Mouse (Mus musculus) limb, embryonic 14.5 days (tissue): Measurements from ENCODE around the gene Ehmt2. TPM values are rescaled to one million over a fixed set of nuclear protein-coding genes. Genes with fewer than 3 reads are reported as not detected.

Source experiments
- ATAC-seq: fragments of 200-750 bp; cut with Nextera tagmentation; 2 replicates; pipeline ENCODE4 v1.8.0; 2017; ENCODE audit warnings: low read depth, moderate number of reproducible peaks, moderate TSS enrichment; ENCODE audit not compliant: low FRiP score
- DNase-seq: peaks from one replicate; pipeline ENCODE4 v3.0.0-alpha.2; 2015; ENCODE audit warnings: low spot score
- H3K27ac ChIP-seq: fragments of 300-500 bp; sonication (generic); replicated peaks from 2 replicates; pipeline ENCODE4 v1.5.1; 2014; ENCODE audit warnings: low read depth, mild to moderate bottlenecking, low read length, moderate library complexity, mixed read lengths
- H3K27me3 ChIP-seq: fragments of 300-500 bp; sonication (generic); 2 replicates; pipeline ENCODE4 v1.6.1; 2014; ENCODE audit warnings: low read length, mixed read lengths; ENCODE audit not compliant: control insufficient read depth, insufficient read depth
- H3K36me3 ChIP-seq: fragments of 300-500 bp; sonication (generic); 2 replicates; pipeline ENCODE4 v1.6.1; 2014; ENCODE audit warnings: mild to moderate bottlenecking, low read length, moderate library complexity, mixed read lengths; ENCODE audit not compliant: control insufficient read depth, insufficient read depth
- H3K4me1 ChIP-seq: fragments of 300-500 bp; sonication (generic); 2 replicates; pipeline ENCODE4 v1.6.1; 2014; ENCODE audit warnings: antibody characterized with exemption, low read length, mixed read lengths; ENCODE audit not compliant: control insufficient read depth, insufficient read depth
- H3K4me2 ChIP-seq: fragments of 300-500 bp; sonication (generic); replicated peaks from 2 replicates; pipeline ENCODE4 v1.6.1; 2014; ENCODE audit warnings: low read depth, mild to moderate bottlenecking, low read length, moderate library complexity; ENCODE audit not compliant: severe bottlenecking
- H3K4me3 ChIP-seq: fragments of 300-500 bp; sonication (generic); replicated peaks from 2 replicates; pipeline ENCODE4 v1.5.1; 2014; ENCODE audit warnings: low read length
- H3K9ac ChIP-seq: fragments of 300-500 bp; sonication (generic); 2 replicates; pipeline ENCODE4 v1.6.1; 2014; ENCODE audit warnings: mild to moderate bottlenecking, low read depth, low read length, moderate library complexity; ENCODE audit not compliant: severe bottlenecking
- H3K9me3 ChIP-seq: fragments of 300-500 bp; sonication (generic); 2 replicates; pipeline ENCODE4 v1.6.1; 2016; ENCODE audit warnings: low read length; ENCODE audit not compliant: control insufficient read depth
- POLR2A ChIP-seq: fragments of 200-500 bp; IDR thresholded peaks from 2 replicates; pipeline ENCODE4 v1.8.0; 2012; ENCODE audit warnings: inconsistent platforms, mild to moderate bottlenecking, moderate library complexity, borderline replicate concordance; ENCODE audit not compliant: insufficient read depth, insufficient read length; ENCODE audit errors: extremely low read depth
- WGBS: fragments of 180-500 bp; shearing (Covaris S2); extraction: QIAGEN DNeasy Blood & Tissue Kit; methylation state at CpG from one replicate; pipeline ENCODE4 v1.1.7; 2014; 5-methylcytosine and 5-hydroxymethylcytosine counted together
- microRNA-seq: library from miRNA; unstranded; fragments of <30 nt; microRNA quantifications from one replicate; pipeline ENCODE4, GENCODE M21; 2016
- polyA plus RNA-seq, 2 experiments: library from polyadenylated mRNA; depleted of rRNA in 1 of 2; stranded (reverse) in 1 of 2; unstranded in 1 of 2; fragments of >200 nt; fragmentation: Nextera tagmentation in 1 of 2; extraction: Ambion mirVana in 1 of 2; gene quantifications; 2 replicates each; pipeline versions ENCODE4 v1.2.1 to v1.2.3; 2012 to 2014

The Ehmt2 gene
- polyA plus RNA-seq, 2 experiments, result 72.8 to 232 TPM

GRCm38 (mm10) chr17:34959881-34960515 is 61.7 kb downstream of the Ehmt2 start:
- Histone ChIP-seq H3K9me3 (no peaks in the 10 kb centered on the region), H3K4me3 (peak overlapping the region; percentile 50), H3K27me3 (peaks cover 7% of the 10 kb centered on the region; the same call in 1 of the 2 replicates), H3K4me1 (no peaks in the 10 kb centered on the region; the same call in 1 of the 2 replicates), H3K36me3 (no peaks in the 10 kb centered on the region), H3K4me2 (peak overlapping the region; percentile 67), H3K9ac (peak overlapping the region; percentile 61), H3K27ac (peak overlapping the region; percentile 88)
- DNase-seq, result peak; percentile 55
- no peak for TF ChIP-seq POLR2A
- WGBS, result 15% methylated on average over 12 of the region's 12 CpGs
- no peak for ATAC-seq

GRCm38 (mm10) chr17:34960702-34961493 is 62.6 kb downstream of the Ehmt2 start:
- Histone ChIP-seq H3K9ac (no peak overlapping the region), H3K27ac (no peak overlapping the region), H3K4me3 (no peak overlapping the region), H3K4me2 (no peak overlapping the region), H3K36me3 (no peaks in the 10 kb centered on the region), H3K9me3 (no peaks in the 10 kb centered on the region), H3K27me3 (peaks cover 2% of the 10 kb centered on the region; the same call in 1 of the 2 replicates), H3K4me1 (no peaks in the 10 kb centered on the region; the same call in 1 of the 2 replicates)
- DNase-seq (peak; percentile 66), ATAC-seq (no peak)
- no peak for TF ChIP-seq POLR2A

- no peak for TF ChIP-seq POLR2A
- Histone ChIP-seq H3K4me1 (no peaks in the 10 kb centered on the region; the same call in 1 of the 2 replicates), H3K4me2 (no peak overlapping the region), H3K27ac (no peak overlapping the region), H3K27me3 (no peaks in the 10 kb centered on the region), H3K9ac (no peak overlapping the region), H3K4me3 (no peak overlapping the region), H3K36me3 (no peaks in the 10 kb centered on the region), H3K9me3 (no peaks in the 10 kb centered on the region)
- 23% methylated on average over 3 of the region's 3 CpGs for WGBS
- ATAC-seq (no peak), DNase-seq (no peak)
Observed at GRCm38 (mm10) chr17:34962125-34962524, 63.9 kb downstream of the Ehmt2 start.

- DNase-seq, result no peak
- Histone ChIP-seq H3K4me2 (no peak overlapping the region), H3K9me3 (no peaks in the 10 kb centered on the region), H3K4me3 (no peak overlapping the region), H3K27ac (no peak overlapping the region), H3K27me3 (no peaks in the 10 kb centered on the region), H3K36me3 (no peaks in the 10 kb centered on the region), H3K4me1 (no peaks in the 10 kb centered on the region; the same call in 1 of the 2 replicates), H3K9ac (no peak overlapping the region)
- 52% methylated on average over 1 of the region's 1 CpGs for WGBS
- TF ChIP-seq POLR2A, result no peak
- ATAC-seq, result no peak
Observed at GRCm38 (mm10) chr17:34962841-34963240, 64.6 kb downstream of the Ehmt2 start.

Small RNA genes lying within 50 kb of the gene (microRNA-seq; reads per million reads assigned to microRNA genes)
- gene Mir6972, result not detected

Other genes starting within 250 kb of the Ehmt2 start
Only the 30 nearest of the 37 such genes appear.
- 3.2 and 4.3 TPM in 2 replicates for gene C4b, start 154.6 kb upstream of the Ehmt2 start, polyA plus RNA-seq (2012; rRNA removed)
- gene C4b, start 154.6 kb upstream of the Ehmt2 start, polyA plus RNA-seq (2014; fragmentation: Nextera tagmentation; extraction: Ambion mirVana), result 0.53 and 1.3 TPM in 2 replicates
- 0.25 and 0.68 TPM in 2 replicates for gene Cyp21a1, start 93.9 kb upstream of the Ehmt2 start, polyA plus RNA-seq (2012; rRNA removed)
- gene Cyp21a1, start 93.9 kb upstream of the Ehmt2 start, polyA plus RNA-seq (2014; fragmentation: Nextera tagmentation; extraction: Ambion mirVana), result 0.17 and 0.33 TPM in 2 replicates
- gene Stk19, start 61.5 kb upstream of the Ehmt2 start, polyA plus RNA-seq (2012; rRNA removed), result 46.4 and 46.5 TPM in 2 replicates
- gene Stk19, start 61.5 kb upstream of the Ehmt2 start, polyA plus RNA-seq (2014; fragmentation: Nextera tagmentation; extraction: Ambion mirVana), result 23.9 and 26.8 TPM in 2 replicates
- gene Dxo, start 61.5 kb upstream of the Ehmt2 start, polyA plus RNA-seq (2012; rRNA removed), result 87.6 and 98.9 TPM in 2 replicates
- gene Dxo, start 61.5 kb upstream of the Ehmt2 start, polyA plus RNA-seq (2014; fragmentation: Nextera tagmentation; extraction: Ambion mirVana), result 52.6 and 59.9 TPM in 2 replicates
- gene Skiv2l, start 48.3 kb upstream of the Ehmt2 start, polyA plus RNA-seq (2012; rRNA removed), result 75.8 and 99.4 TPM in 2 replicates
- gene Skiv2l, start 48.3 kb upstream of the Ehmt2 start, polyA plus RNA-seq (2014; fragmentation: Nextera tagmentation; extraction: Ambion mirVana), result 43.5 and 45.0 TPM in 2 replicates
- 56.4 and 92.2 TPM in 2 replicates for gene Nelfe, start 48.1 kb upstream of the Ehmt2 start, polyA plus RNA-seq (2012; rRNA removed)
- 101 and 111 TPM in 2 replicates for gene Nelfe, start 48.1 kb upstream of the Ehmt2 start, polyA plus RNA-seq (2014; fragmentation: Nextera tagmentation; extraction: Ambion mirVana)
- gene Cfb, start 36.0 kb upstream of the Ehmt2 start, polyA plus RNA-seq (2012; rRNA removed), result 0.76 and 0.88 TPM in 2 replicates
- 1.6 and 2.1 TPM in 2 replicates for gene Cfb, start 36.0 kb upstream of the Ehmt2 start, polyA plus RNA-seq (2014; fragmentation: Nextera tagmentation; extraction: Ambion mirVana)
- 44.3 and 52.0 TPM in 2 replicates for gene Zbtb12, start 19.0 kb upstream of the Ehmt2 start, polyA plus RNA-seq (2012; rRNA removed)
- gene Zbtb12, start 19.0 kb upstream of the Ehmt2 start, polyA plus RNA-seq (2014; fragmentation: Nextera tagmentation; extraction: Ambion mirVana), result 1.4 and 1.5 TPM in 2 replicates
- gene Gm20547, start 16.4 kb upstream of the Ehmt2 start, polyA plus RNA-seq (2012; rRNA removed), result not detected in 2 replicates
- not detected in 2 replicates for gene Gm20547, start 16.4 kb upstream of the Ehmt2 start, polyA plus RNA-seq (2014; fragmentation: Nextera tagmentation; extraction: Ambion mirVana)
- 4.7 and 5.1 TPM in 2 replicates for gene C2, start 204 bp upstream of the Ehmt2 start, polyA plus RNA-seq (2012; rRNA removed)
- gene C2, start 204 bp upstream of the Ehmt2 start, polyA plus RNA-seq (2014; fragmentation: Nextera tagmentation; extraction: Ambion mirVana), result 3.9 and 4.9 TPM in 2 replicates
- 0.09 and 0.10 TPM in 2 replicates for gene Slc44a4, start 16.0 kb downstream of the Ehmt2 start, polyA plus RNA-seq (2012; rRNA removed)
- not detected in 2 replicates for gene Slc44a4, start 16.0 kb downstream of the Ehmt2 start, polyA plus RNA-seq (2014; fragmentation: Nextera tagmentation; extraction: Ambion mirVana)
- 19.3 and 26.5 TPM in 2 replicates for gene Neu1, start 32.8 kb downstream of the Ehmt2 start, polyA plus RNA-seq (2012; rRNA removed)
- gene Neu1, start 32.8 kb downstream of the Ehmt2 start, polyA plus RNA-seq (2014; fragmentation: Nextera tagmentation; extraction: Ambion mirVana), result 18.2 and 18.4 TPM in 2 replicates
- gene Hspa1b, start 60.8 kb downstream of the Ehmt2 start, polyA plus RNA-seq (2012; rRNA removed), result 22.8 and 25.6 TPM in 2 replicates
- gene Hspa1b, start 60.8 kb downstream of the Ehmt2 start, polyA plus RNA-seq (2014; fragmentation: Nextera tagmentation; extraction: Ambion mirVana), result 1.6 and 2.2 TPM in 2 replicates
- gene Gm20481, start 71.4 kb downstream of the Ehmt2 start, polyA plus RNA-seq (2012; rRNA removed), result not detected in 2 replicates
- gene Gm20481, start 71.4 kb downstream of the Ehmt2 start, polyA plus RNA-seq (2014; fragmentation: Nextera tagmentation; extraction: Ambion mirVana), result not detected in 2 replicates
- gene Hspa1a, start 73.7 kb downstream of the Ehmt2 start, polyA plus RNA-seq (2012; rRNA removed), result 6.5 and 7.1 TPM in 2 replicates
- 9.5 and 9.6 TPM in 2 replicates for gene Hspa1a, start 73.7 kb downstream of the Ehmt2 start, polyA plus RNA-seq (2014; fragmentation: Nextera tagmentation; extraction: Ambion mirVana)
- 0.44 and 0.47 TPM in 2 replicates for gene Hspa1l, start 74.2 kb downstream of the Ehmt2 start, polyA plus RNA-seq (2012; rRNA removed)
- 0.85 and 1.4 TPM in 2 replicates for gene Hspa1l, start 74.2 kb downstream of the Ehmt2 start, polyA plus RNA-seq (2014; fragmentation: Nextera tagmentation; extraction: Ambion mirVana)
- gene Lsm2, start 83.4 kb downstream of the Ehmt2 start, polyA plus RNA-seq (2012; rRNA removed), result 186 and 233 TPM in 2 replicates
- gene Lsm2, start 83.4 kb downstream of the Ehmt2 start, polyA plus RNA-seq (2014; fragmentation: Nextera tagmentation; extraction: Ambion mirVana), result 170 and 178 TPM in 2 replicates
- 163 and 216 TPM in 2 replicates for gene Vars, start 102.5 kb downstream of the Ehmt2 start, polyA plus RNA-seq (2012; rRNA removed)
- gene Vars, start 102.5 kb downstream of the Ehmt2 start, polyA plus RNA-seq (2014; fragmentation: Nextera tagmentation; extraction: Ambion mirVana), result 88.3 and 100 TPM in 2 replicates
- 0.64 and 0.85 TPM in 2 replicates for gene Vwa7, start 118.1 kb downstream of the Ehmt2 start, polyA plus RNA-seq (2012; rRNA removed)
- 0.11 and 0.15 TPM in 2 replicates for gene Vwa7, start 118.1 kb downstream of the Ehmt2 start, polyA plus RNA-seq (2014; fragmentation: Nextera tagmentation; extraction: Ambion mirVana)
- 12.0 and 15.2 TPM in 2 replicates for gene Sapcd1, start 129.5 kb downstream of the Ehmt2 start, polyA plus RNA-seq (2012; rRNA removed)
- gene Sapcd1, start 129.5 kb downstream of the Ehmt2 start, polyA plus RNA-seq (2014; fragmentation: Nextera tagmentation; extraction: Ambion mirVana), result 12.5 and 13.7 TPM in 2 replicates
- gene Msh5, start 148.3 kb downstream of the Ehmt2 start, polyA plus RNA-seq (2012; rRNA removed), result 6.4 and 6.5 TPM in 2 replicates
- 3.4 and 3.5 TPM in 2 replicates for gene Msh5, start 148.3 kb downstream of the Ehmt2 start, polyA plus RNA-seq (2014; fragmentation: Nextera tagmentation; extraction: Ambion mirVana)
- gene Clic1, start 151.5 kb downstream of the Ehmt2 start, polyA plus RNA-seq (2012; rRNA removed), result 229 and 236 TPM in 2 replicates
- gene Clic1, start 151.5 kb downstream of the Ehmt2 start, polyA plus RNA-seq (2014; fragmentation: Nextera tagmentation; extraction: Ambion mirVana), result 103 and 108 TPM in 2 replicates
- gene Ddah2, start 160.6 kb downstream of the Ehmt2 start, polyA plus RNA-seq (2012; rRNA removed), result 271 and 326 TPM in 2 replicates
- gene Ddah2, start 160.6 kb downstream of the Ehmt2 start, polyA plus RNA-seq (2014; fragmentation: Nextera tagmentation; extraction: Ambion mirVana), result 358 and 403 TPM in 2 replicates
- gene Ly6g6c, start 166.9 kb downstream of the Ehmt2 start, polyA plus RNA-seq (2012; rRNA removed), result 3.4 and 5.5 TPM in 2 replicates
- 10.4 and 22.3 TPM in 2 replicates for gene Ly6g6c, start 166.9 kb downstream of the Ehmt2 start, polyA plus RNA-seq (2014; fragmentation: Nextera tagmentation; extraction: Ambion mirVana)
- 0.45 and 0.47 TPM in 2 replicates for gene Mpig6b, start 167.7 kb downstream of the Ehmt2 start, polyA plus RNA-seq (2012; rRNA removed)
- 0.64 and 1.3 TPM in 2 replicates for gene Mpig6b, start 167.7 kb downstream of the Ehmt2 start, polyA plus RNA-seq (2014; fragmentation: Nextera tagmentation; extraction: Ambion mirVana)
- 14.2 and 14.8 TPM in 2 replicates for gene Ly6g6e, start 178.4 kb downstream of the Ehmt2 start, polyA plus RNA-seq (2012; rRNA removed)
- gene Ly6g6e, start 178.4 kb downstream of the Ehmt2 start, polyA plus RNA-seq (2014; fragmentation: Nextera tagmentation; extraction: Ambion mirVana), result 18.0 and 28.4 TPM in 2 replicates
- 1.3 and 2.3 TPM in 2 replicates for gene Ly6g6d, start 179.6 kb downstream of the Ehmt2 start, polyA plus RNA-seq (2012; rRNA removed)
- 2.0 TPM in 1 of 2 replicates, not detected in the other for gene Ly6g6d, start 179.6 kb downstream of the Ehmt2 start, polyA plus RNA-seq (2014; fragmentation: Nextera tagmentation; extraction: Ambion mirVana)
- gene Ly6g6f, start 187.1 kb downstream of the Ehmt2 start, polyA plus RNA-seq (2012; rRNA removed), result 0.14 and 0.73 TPM in 2 replicates
- gene Ly6g6f, start 187.1 kb downstream of the Ehmt2 start, polyA plus RNA-seq (2014; fragmentation: Nextera tagmentation; extraction: Ambion mirVana), result 0.28 TPM in 1 of 2 replicates, not detected in the other
- 98.6 and 157 TPM in 2 replicates for gene Abhd16a, start 190.8 kb downstream of the Ehmt2 start, polyA plus RNA-seq (2012; rRNA removed)
- 78.0 and 88.3 TPM in 2 replicates for gene Abhd16a, start 190.8 kb downstream of the Ehmt2 start, polyA plus RNA-seq (2014; fragmentation: Nextera tagmentation; extraction: Ambion mirVana)
- gene Ly6g5c, start 209.8 kb downstream of the Ehmt2 start, polyA plus RNA-seq (2012; rRNA removed), result not detected in 2 replicates
- not detected in 2 replicates for gene Ly6g5c, start 209.8 kb downstream of the Ehmt2 start, polyA plus RNA-seq (2014; fragmentation: Nextera tagmentation; extraction: Ambion mirVana)